Mouse (Mus musculus) thymus, adult 2 months (tissue): ENCODE results near the gene Med12l.

Source experiments
- CTCF ChIP-seq: fragments of 200-500 bp; IDR thresholded peaks from 2 replicates; pipeline ENCODE4 v1.5.1; 2012; ENCODE audit warnings: mild to moderate bottlenecking, control low read depth, low read length, moderate library complexity, borderline replicate concordance; ENCODE audit not compliant: control insufficient read depth, poor library complexity, insufficient read depth; ENCODE audit errors: extremely low read depth
- POLR2A ChIP-seq: fragments of 200-500 bp; IDR thresholded peaks from 2 replicates; pipeline ENCODE4 v1.6.1; 2012; ENCODE audit warnings: mild to moderate bottlenecking, low read length, control low read depth, moderate library complexity; ENCODE audit not compliant: control insufficient read depth, poor library complexity, insufficient read depth; ENCODE audit errors: extremely low read depth

- no peak for TF ChIP-seq POLR2A
- TF ChIP-seq CTCF = no peak
Observed at GRCm38 (mm10) chr3:59024531-59025192, 19.0 kb downstream of the Med12l start.
